Mouse (Mus musculus): ENCODE measurements around the gene Stambpl1. TPM values are rescaled to one million over a fixed set of nuclear protein-coding genes. Genes with fewer than 3 reads are reported as not detected.

Stambpl1 gene
- polyA plus RNA-seq, 1 experiment from 2014 or later = 3.2 TPM

GRCm38 (mm10) chr19:34217761-34218160 lies 25.7 kb downstream of the Stambpl1 start:
- 0 out of 2 replicates have a peak, but pooled peaks cover 4% of the 10 kb centered on the region for H3K4me1 ChIP-seq (replicated peaks)
- H3K36me3 ChIP-seq = no peaks in the 10 kb centered on the region
- H3K4me3 ChIP-seq (replicated peaks) = no peak overlapping the region
- ATAC-seq (ENCODE audit: low read depth) (no peak), DNase-seq (no peak)
- no peak overlapping the region for H3K27ac ChIP-seq
- H3K4me2 ChIP-seq = no peak overlapping the region
- no peaks in the 10 kb centered on the region for H3K27me3 ChIP-seq
- H3K9me3 ChIP-seq (replicated peaks) = no peaks in the 10 kb centered on the region
- H3K9ac ChIP-seq = no peak overlapping the region
- WGBS (ENCODE audit: insufficient replicate concordance) = 39% methylated on average over 3 of the region's 3 CpGs

DNA sequence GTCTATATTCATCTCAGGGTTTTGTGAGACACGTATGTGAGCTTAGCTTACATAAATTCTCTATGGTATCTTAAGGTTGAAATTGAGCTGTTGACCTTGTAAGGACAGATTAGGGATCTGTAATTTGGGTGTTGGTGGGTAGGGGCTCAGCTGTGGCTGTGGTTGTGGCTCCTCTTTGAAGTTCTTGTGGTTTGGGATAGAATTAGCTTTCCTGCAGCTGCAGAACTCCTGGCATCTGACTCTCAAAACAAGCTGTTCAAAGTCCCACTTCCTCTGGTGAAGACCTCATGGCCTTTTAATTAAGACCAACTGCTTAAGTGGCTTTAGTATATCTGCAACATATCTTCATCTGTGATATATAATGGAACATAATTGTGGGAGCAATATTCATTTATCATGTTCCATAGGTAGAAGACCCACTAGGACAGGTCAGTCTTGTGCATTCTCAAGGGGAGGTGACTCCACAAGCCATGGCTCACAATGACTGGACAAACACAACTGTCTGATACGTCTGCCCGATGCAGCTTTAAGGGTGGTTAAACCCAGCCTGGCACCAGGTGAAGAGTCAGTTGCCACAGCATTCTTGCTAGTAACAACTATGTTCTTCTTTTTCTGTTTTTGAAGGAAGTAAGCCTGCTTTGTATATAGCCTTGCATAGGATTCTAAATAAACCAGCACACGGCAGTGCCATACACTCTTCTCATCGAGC lies 27.4 kb downstream of the Stambpl1 start:
- Histone ChIP-seq H3K27ac (no peak overlapping the region), H3K36me3 (no peaks in the 10 kb centered on the region), H3K4me3 (replicated peaks) (no peak overlapping the region), H3K9ac (no peak overlapping the region), H3K4me2 (no peak overlapping the region), H3K27me3 (no peaks in the 10 kb centered on the region), H3K9me3 (replicated peaks) (no peaks in the 10 kb centered on the region), H3K4me1 (replicated peaks) (0 out of 2 replicates have a peak, but pooled peaks cover 4% of the 10 kb centered on the region)
- no peak for DNase-seq
- ATAC-seq (ENCODE audit: low read depth) = no peak
- 73% methylated on average over 5 of the region's 5 CpGs for WGBS (ENCODE audit: insufficient replicate concordance)

DNA sequence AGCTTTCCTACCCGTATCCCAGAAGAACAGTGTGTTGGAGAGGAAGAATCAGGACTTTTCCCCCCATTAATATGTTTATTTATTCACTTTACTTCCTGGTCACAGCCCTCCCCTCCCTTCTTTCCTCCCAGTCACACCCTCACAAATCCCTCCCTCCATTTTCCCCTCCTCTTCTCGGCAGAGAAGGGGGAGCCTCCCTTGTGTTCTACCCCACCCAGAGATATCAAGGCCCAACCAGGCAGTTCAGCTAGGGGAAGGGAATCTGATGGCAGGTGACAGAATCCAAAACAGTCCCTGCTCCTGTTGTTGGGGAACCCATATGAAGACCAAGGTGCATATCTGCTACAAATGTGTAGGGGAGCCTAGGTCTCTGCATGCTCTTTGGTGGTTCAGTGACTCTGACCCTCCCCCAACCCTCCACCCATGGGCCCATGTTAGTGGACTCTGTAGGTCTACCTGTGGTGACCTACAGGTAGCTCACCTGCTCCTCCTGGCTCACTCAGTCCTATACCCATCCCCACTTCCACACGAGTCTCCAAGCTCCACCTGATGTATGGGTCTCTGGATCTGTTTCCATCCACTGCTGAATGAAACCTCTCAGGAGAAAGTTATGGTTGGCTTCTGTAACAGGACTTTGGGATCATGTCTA lies 28.8 kb downstream of the Stambpl1 start:
- no peak for DNase-seq
- H3K4me3 ChIP-seq (replicated peaks) = no peak overlapping the region
- H3K27me3 ChIP-seq = no peaks in the 10 kb centered on the region
- no peak overlapping the region for H3K4me2 ChIP-seq
- H3K9ac ChIP-seq = no peak overlapping the region
- H3K36me3 ChIP-seq = no peaks in the 10 kb centered on the region
- H3K9me3 ChIP-seq (replicated peaks) = no peaks in the 10 kb centered on the region
- H3K4me1 ChIP-seq (replicated peaks) = 0 out of 2 replicates have a peak, but pooled peaks cover 4% of the 10 kb centered on the region
- ATAC-seq (ENCODE audit: low read depth) = peak; percentile 48; the same call in 1 of the 2 replicates
- WGBS (ENCODE audit: insufficient replicate concordance) = 44% methylated on average over 3 of the region's 3 CpGs
- H3K27ac ChIP-seq = no peak overlapping the region

DNA sequence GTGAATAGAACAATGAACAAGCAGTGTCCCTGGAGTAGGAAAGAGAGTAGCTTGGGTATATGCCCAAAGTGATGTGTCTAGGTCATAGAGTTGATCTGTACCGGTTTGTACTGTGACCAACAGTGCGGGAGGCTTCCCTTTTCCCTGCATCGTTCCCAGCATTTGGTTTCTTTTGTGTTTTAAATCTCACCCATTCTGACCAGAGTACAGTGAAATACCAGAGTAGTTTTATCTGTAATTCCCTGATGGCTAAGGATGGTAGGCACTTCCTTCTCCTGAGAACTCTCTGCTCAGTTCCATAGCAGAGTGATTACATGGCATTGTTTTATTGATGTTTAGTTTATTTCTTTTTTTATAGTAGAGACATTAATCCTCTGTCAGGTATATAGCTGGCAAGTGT lies 30.8 kb downstream of the Stambpl1 start:
- H3K4me3 ChIP-seq (replicated peaks) = no peak overlapping the region
- H3K4me2 ChIP-seq = no peak overlapping the region
- H3K9ac ChIP-seq = no peak overlapping the region
- H3K27me3 ChIP-seq = no peaks in the 10 kb centered on the region
- WGBS (ENCODE audit: insufficient replicate concordance) = 78% methylated on average over 3 of the region's 3 CpGs
- no peak for ATAC-seq (ENCODE audit: low read depth)
- no peak for DNase-seq
- H3K4me1 ChIP-seq (replicated peaks) = 0 out of 2 replicates have a peak, but pooled peaks cover 4% of the 10 kb centered on the region
- no peaks in the 10 kb centered on the region for H3K36me3 ChIP-seq
- no peaks in the 10 kb centered on the region for H3K9me3 ChIP-seq (replicated peaks)
- no peak overlapping the region for H3K27ac ChIP-seq

- Histone ChIP-seq H3K4me3 (replicated peaks) (no peak overlapping the region), H3K36me3 (no peaks in the 10 kb centered on the region), H3K4me1 (replicated peaks) (no peaks in the 10 kb centered on the region), H3K9ac (no peak overlapping the region), H3K9me3 (replicated peaks) (no peaks in the 10 kb centered on the region), H3K27ac (no peak overlapping the region), H3K4me2 (no peak overlapping the region), H3K27me3 (no peaks in the 10 kb centered on the region)
- ATAC-seq (ENCODE audit: low read depth) (no peak), DNase-seq (no peak)
- WGBS (ENCODE audit: insufficient replicate concordance) = 70% methylated on average over 7 of the region's 7 CpGs
Measured at GRCm38 (mm10) chr19:34231596-34231995, 39.6 kb downstream of the Stambpl1 start.

DNA sequence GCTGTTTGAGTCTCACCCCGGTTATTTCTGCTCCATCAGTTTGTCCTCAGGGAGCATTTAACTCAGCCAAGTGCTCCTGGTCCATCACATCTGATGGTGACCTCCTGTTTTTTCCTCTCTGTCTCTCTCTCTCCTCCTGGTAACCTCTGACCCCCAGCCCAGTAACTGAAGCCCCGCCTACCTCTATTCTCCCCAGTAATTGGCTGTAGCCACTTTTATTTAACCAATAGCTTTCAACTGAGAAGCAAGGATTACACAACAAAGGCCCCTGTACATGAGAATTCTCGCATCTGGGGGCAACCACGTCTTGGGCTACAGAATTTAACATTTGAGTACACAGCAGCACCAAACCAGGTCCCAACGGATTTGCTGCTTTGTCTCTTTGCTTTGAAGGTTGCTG lies 40.3 kb downstream of the Stambpl1 start:
- Histone ChIP-seq H3K9me3 (replicated peaks) (no peaks in the 10 kb centered on the region), H3K27me3 (no peaks in the 10 kb centered on the region), H3K4me3 (replicated peaks) (no peak overlapping the region), H3K4me1 (replicated peaks) (no peaks in the 10 kb centered on the region), H3K4me2 (no peak overlapping the region), H3K27ac (no peak overlapping the region), H3K9ac (no peak overlapping the region), H3K36me3 (no peaks in the 10 kb centered on the region)
- no peak for ATAC-seq (ENCODE audit: low read depth)
- WGBS (ENCODE audit: insufficient replicate concordance) = 54% methylated on average over 5 of the region's 5 CpGs
- no peak for DNase-seq

GRCm38 (mm10) chr19:34233944-34234343 lies 41.9 kb downstream of the Stambpl1 start:
- no peaks in the 10 kb centered on the region for H3K4me1 ChIP-seq (replicated peaks)
- no peak overlapping the region for H3K4me2 ChIP-seq
- no peak overlapping the region for H3K9ac ChIP-seq
- H3K9me3 ChIP-seq (replicated peaks) = no peaks in the 10 kb centered on the region
- no peak overlapping the region for H3K27ac ChIP-seq
- ATAC-seq (ENCODE audit: low read depth) (no peak), DNase-seq (no peak)
- WGBS (ENCODE audit: insufficient replicate concordance) = 68% methylated on average over 14 of the region's 14 CpGs
- no peaks in the 10 kb centered on the region for H3K27me3 ChIP-seq
- no peaks in the 10 kb centered on the region for H3K36me3 ChIP-seq
- H3K4me3 ChIP-seq (replicated peaks) = no peak overlapping the region

DNA sequence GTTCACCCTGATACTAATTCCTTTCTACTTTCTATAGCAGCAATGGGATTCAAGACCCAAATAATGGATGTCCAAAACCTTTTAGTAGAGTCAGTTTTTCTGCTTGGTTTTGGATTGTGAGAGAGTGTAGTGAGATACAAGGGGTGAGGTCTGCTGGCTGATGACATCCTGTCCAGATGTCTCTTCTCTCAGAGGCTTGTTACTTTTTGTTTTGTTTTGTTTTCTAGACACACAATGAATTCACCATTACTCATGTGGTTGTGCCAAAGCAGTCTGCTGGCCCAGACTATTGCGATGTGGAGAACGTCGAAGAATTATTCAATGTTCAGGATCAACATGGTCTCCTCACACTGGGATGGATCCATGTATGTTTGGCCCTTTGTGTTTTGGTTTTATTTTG lies 44.0 kb downstream of the Stambpl1 start:
- no peak for ATAC-seq (ENCODE audit: low read depth)
- Histone ChIP-seq H3K9me3 (replicated peaks) (no peaks in the 10 kb centered on the region), H3K27me3 (no peaks in the 10 kb centered on the region), H3K4me1 (replicated peaks) (no peaks in the 10 kb centered on the region), H3K4me2 (no peak overlapping the region), H3K9ac (no peak overlapping the region), H3K27ac (no peak overlapping the region), H3K36me3 (no peaks in the 10 kb centered on the region), H3K4me3 (replicated peaks) (no peak overlapping the region)
- 84% methylated on average over 3 of the region's 3 CpGs for WGBS (ENCODE audit: insufficient replicate concordance)
- no peak for DNase-seq

- H3K9ac ChIP-seq = no peak overlapping the region
- no peak overlapping the region for H3K4me3 ChIP-seq (replicated peaks)
- H3K27ac ChIP-seq = no peak overlapping the region
- H3K4me1 ChIP-seq (replicated peaks) = no peaks in the 10 kb centered on the region
- no peak overlapping the region for H3K4me2 ChIP-seq
- DNase-seq (no peak), ATAC-seq (ENCODE audit: low read depth) (no peak)
- 79% methylated on average over 2 of the region's 2 CpGs for WGBS (ENCODE audit: insufficient replicate concordance)
- no peaks in the 10 kb centered on the region for H3K9me3 ChIP-seq (replicated peaks)
- H3K27me3 ChIP-seq = no peaks in the 10 kb centered on the region
- H3K36me3 ChIP-seq = no peaks in the 10 kb centered on the region
Measured at GRCm38 (mm10) chr19:34237746-34238145, 45.7 kb downstream of the Stambpl1 start.

DNA sequence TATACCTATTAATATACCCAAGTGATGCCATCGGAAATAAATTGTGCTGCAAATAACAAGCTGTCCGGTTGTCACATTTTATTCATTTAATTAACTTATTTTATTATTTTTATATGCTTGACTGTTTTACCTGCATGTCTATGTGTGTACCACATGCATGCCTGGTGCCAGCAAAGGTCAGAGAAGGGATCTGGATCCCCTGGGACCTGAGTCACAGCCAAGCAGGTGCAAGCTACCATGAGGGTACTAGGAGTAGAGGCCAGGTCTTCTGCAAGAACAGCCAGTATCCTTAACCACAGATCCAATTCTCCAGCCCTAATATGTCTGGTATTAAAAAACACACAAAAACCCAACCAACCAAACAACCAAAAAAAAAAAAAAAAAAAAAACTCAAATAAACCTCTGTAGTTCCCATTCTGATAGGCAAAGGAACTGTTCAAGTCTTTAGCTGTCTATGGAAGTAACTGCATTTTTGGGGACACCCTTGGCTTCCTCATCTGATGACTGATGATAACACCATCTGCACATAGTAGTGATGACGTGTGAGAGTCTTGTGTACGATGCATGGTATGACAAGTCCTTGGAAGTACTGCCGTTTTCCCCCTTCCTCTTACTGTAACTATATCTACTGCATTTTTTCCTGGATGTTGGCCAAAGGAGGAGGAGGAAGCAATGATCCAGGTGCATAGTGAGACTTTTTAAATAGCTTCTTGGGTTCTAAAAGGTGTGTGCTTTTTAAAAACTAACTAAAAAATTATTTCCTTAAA lies 48.4 kb downstream of the Stambpl1 start:
- no peak overlapping the region for H3K27ac ChIP-seq
- no peak for ATAC-seq (ENCODE audit: low read depth)
- no peaks in the 10 kb centered on the region for H3K27me3 ChIP-seq
- 70% methylated on average over 5 of the region's 5 CpGs for WGBS (ENCODE audit: insufficient replicate concordance)
- no peaks in the 10 kb centered on the region for H3K36me3 ChIP-seq
- DNase-seq = no peak
- H3K9me3 ChIP-seq (replicated peaks) = no peaks in the 10 kb centered on the region
- H3K4me3 ChIP-seq (replicated peaks) = no peak overlapping the region
- no peaks in the 10 kb centered on the region for H3K4me1 ChIP-seq (replicated peaks)
- H3K9ac ChIP-seq = no peak overlapping the region
- no peak overlapping the region for H3K4me2 ChIP-seq

GRCm38 (mm10) chr19:34241247-34241915 lies 49.4 kb downstream of the Stambpl1 start:
- Histone ChIP-seq H3K36me3 (no peaks in the 10 kb centered on the region), H3K4me2 (no peak overlapping the region), H3K4me1 (replicated peaks) (no peaks in the 10 kb centered on the region), H3K4me3 (replicated peaks) (no peak overlapping the region), H3K9ac (no peak overlapping the region), H3K9me3 (replicated peaks) (no peaks in the 10 kb centered on the region), H3K27me3 (no peaks in the 10 kb centered on the region), H3K27ac (no peak overlapping the region)
- ATAC-seq (ENCODE audit: low read depth) (no peak), DNase-seq (no peak)
- WGBS (ENCODE audit: insufficient replicate concordance) = 54% methylated on average over 15 of the region's 15 CpGs

Measured in liver, embryonic 13.5 days (tissue).